ENCODE assay signal across 8 mouse cellular contexts in the genomic region with DNA sequence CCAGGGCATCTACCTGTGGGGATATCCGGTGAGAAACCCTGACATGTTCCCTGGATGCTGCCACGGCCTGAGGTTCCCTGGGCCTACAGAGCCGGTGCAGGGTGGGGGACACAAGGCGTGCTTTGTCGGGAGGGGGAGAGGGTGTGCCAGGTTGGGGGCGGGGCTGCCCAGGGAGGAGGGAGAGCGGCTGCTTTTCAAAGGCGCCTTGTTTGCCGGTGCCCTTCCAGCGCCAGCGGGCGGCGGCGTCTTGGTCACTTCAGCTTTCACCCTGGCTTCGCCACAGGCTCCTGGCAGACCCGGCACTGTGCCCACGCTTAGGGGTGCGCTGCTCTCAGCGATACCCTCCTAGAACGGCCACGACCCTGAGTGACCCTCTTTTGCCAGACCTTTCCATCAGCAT. TPM values are rescaled to one million over a fixed set of nuclear protein-coding genes. Genes with fewer than 3 reads are reported as not detected.
DNase-seq lines count a peak whose midpoint lies in the region; ATAC-seq lines count a peak whose summit lies in the region.

No protein-coding gene starts in this region.

- peaks cover 48% of the 10 kb centered on the region for H3K27me3 ChIP-seq in heart, embryonic 11.5 days (ENCODE audit: control insufficient read depth, insufficient read depth, low read length)
- H3K27me3 ChIP-seq in embryonic facial prominence, embryonic 14.5 days (replicated peaks; ENCODE audit: control insufficient read depth, insufficient read depth, low read length) = peaks cover 4% of the 10 kb centered on the region; the same call in 1 of the 2 replicates
- H3K27me3 ChIP-seq in midbrain, embryonic 11.5 days (ENCODE audit: control insufficient read depth, insufficient read depth, low read length) = no peaks in the 10 kb centered on the region

- H3K4me1 ChIP-seq in heart, embryonic 11.5 days (ENCODE audit: control insufficient read depth, insufficient read depth, low read length) = peaks cover 18% of the 10 kb centered on the region
- peaks cover 11% of the 10 kb centered on the region; the same call in 1 of the 2 replicates for H3K4me1 ChIP-seq in embryonic facial prominence, embryonic 14.5 days (ENCODE audit: control insufficient read depth, insufficient read depth, low read length)
- H3K4me1 ChIP-seq in midbrain, embryonic 11.5 days (ENCODE audit: control insufficient read depth, insufficient read depth, low read length) = peaks cover 28% of the 10 kb centered on the region

- 0 out of 2 replicates have a peak overlapping the region, but pooled peaks have one; percentile 10 for H3K9ac ChIP-seq in heart, embryonic 11.5 days (ENCODE audit: low read depth, low read length)
- peak overlapping the region; percentile 58; the same call in 1 of the 2 replicates for H3K9ac ChIP-seq in embryonic facial prominence, embryonic 14.5 days (ENCODE audit: low read depth, low read length)
- peak overlapping the region; percentile 36; the same call in 1 of the 2 replicates for H3K9ac ChIP-seq in midbrain, embryonic 11.5 days (ENCODE audit: low read length)

- H3K27ac ChIP-seq in heart, embryonic 11.5 days (ENCODE audit: low read depth, low read length) = no peak overlapping the region
- H3K27ac ChIP-seq in embryonic facial prominence, embryonic 14.5 days (replicated peaks; ENCODE audit: low read depth, low read length) = peak overlapping the region; percentile 44; the same call in 1 of the 2 replicates
- no peak overlapping the region for H3K27ac ChIP-seq in midbrain, embryonic 11.5 days (ENCODE audit: low read depth, low read length)

- 19% methylated on average over 21 of the region's 21 CpGs for WGBS in heart, embryonic 11.5 days (ENCODE audit: insufficient replicate concordance)
- WGBS in embryonic facial prominence, embryonic 14.5 days = 12% methylated on average over 11 of the region's 21 CpGs
- WGBS in midbrain, embryonic 11.5 days = 17% methylated on average over 20 of the region's 21 CpGs

- peak overlapping the region; percentile 11 for H3K4me3 ChIP-seq in heart, embryonic 11.5 days (ENCODE audit: low read depth, low read length)
- peak overlapping the region; percentile 32 for H3K4me3 ChIP-seq in embryonic facial prominence, embryonic 14.5 days (ENCODE audit: low read depth, low read length)
- H3K4me3 ChIP-seq in midbrain, embryonic 11.5 days (ENCODE audit: low read depth, low read length) = no peak overlapping the region

- DNase-seq in heart, adult 18-20 months = no peak
- peak; percentile 89 for DNase-seq in brain, adult 2 months (ENCODE audit: low read depth, low spot score)
- peak; percentile 61 for DNase-seq in embryonic facial prominence, embryonic 14.5 days (ENCODE audit: low spot score)
- DNase-seq in kidney, postnatal 14 days = peak; percentile 19
- peak; percentile 80 for DNase-seq in midbrain, embryonic 11.5 days (ENCODE audit: low spot score, missing footprints)
- DNase-seq in spleen, postnatal 4 days (ENCODE audit: low spot score in 2 of 2) = no peak

- H3K4me2 ChIP-seq in heart, embryonic 11.5 days = peak overlapping the region; percentile 56
- peak overlapping the region; percentile 44 for H3K4me2 ChIP-seq in embryonic facial prominence, embryonic 14.5 days (ENCODE audit: low read depth, low read length)
- H3K4me2 ChIP-seq in midbrain, embryonic 11.5 days = peak overlapping the region; percentile 24

- 0 out of 2 replicates have a peak, but pooled peaks have one; percentile 8 for ATAC-seq in heart, embryonic 11.5 days (replicated peaks; ENCODE audit: insufficient number of reproducible peaks, low FRiP score, low TSS enrichment)
- peak; percentile 39; the same call in 1 of the 2 replicates for ATAC-seq in embryonic facial prominence, embryonic 14.5 days (ENCODE audit: low read depth)
- peak; percentile 47; the same call in 1 of the 2 replicates for ATAC-seq in midbrain, embryonic 11.5 days (ENCODE audit: low FRiP score)
- ATAC-seq in megakaryocyte, adult 5-6 weeks (ENCODE audit: poor library complexity, severe bottlenecking) = no peak

- H3K9me3 ChIP-seq in heart, embryonic 11.5 days (replicated peaks; ENCODE audit: control insufficient read depth, low read length) = no peaks in the 10 kb centered on the region
- H3K9me3 ChIP-seq in embryonic facial prominence, embryonic 14.5 days (ENCODE audit: control insufficient read depth, low read length) = no peaks in the 10 kb centered on the region
- no peaks in the 10 kb centered on the region for H3K9me3 ChIP-seq in midbrain, embryonic 11.5 days (ENCODE audit: control insufficient read depth, low read length)

- H3K36me3 ChIP-seq in heart, embryonic 11.5 days (ENCODE audit: control insufficient read depth, insufficient read depth, low read length) = peaks cover 8% of the 10 kb centered on the region; the same call in 1 of the 2 replicates
- peaks cover 47% of the 10 kb centered on the region for H3K36me3 ChIP-seq in embryonic facial prominence, embryonic 14.5 days (ENCODE audit: control insufficient read depth, insufficient read depth, low read length)
- peaks cover 18% of the 10 kb centered on the region for H3K36me3 ChIP-seq in midbrain, embryonic 11.5 days (ENCODE audit: control insufficient read depth, insufficient read depth, low read length)

RNA-seq across cellular contexts. Expression of a gene that starts 0.8 kb away (rescaled TPM):
- 0.31 and 0.70 TPM in 2 replicates for polyA plus RNA-seq in heart, embryonic 11.5 days (2014; fragmentation: Nextera tagmentation; extraction: Ambion mirVana)
- total RNA-seq in heart, adult 18-20 months (2021) = 1 to 10 TPM in 1 of 2 experiments, under 1 TPM in 1; 0.55 to 1.7 TPM
- 53.9 and 64.3 TPM in 2 replicates for polyA plus RNA-seq in embryonic facial prominence, embryonic 14.5 days (2014; fragmentation: Nextera tagmentation; extraction: Ambion mirVana)
- 0.52 and 1.4 TPM in 2 replicates for polyA plus RNA-seq in midbrain, embryonic 11.5 days (2014; fragmentation: Nextera tagmentation; extraction: Ambion mirVana)
- total RNA-seq in megakaryocyte, adult 5-6 weeks (2015) = 0.36 and 0.87 TPM in 2 replicates
- 1.2 and 1.5 TPM in 2 replicates for total RNA-seq in megakaryocyte, adult 5-6 weeks (2017)

RNA-seq across cellular contexts. Expression of a gene that starts 6.8 kb away (rescaled TPM):
- 13.8 and 14.6 TPM in 2 replicates for polyA plus RNA-seq in heart, embryonic 11.5 days (2014; fragmentation: Nextera tagmentation; extraction: Ambion mirVana)
- total RNA-seq in heart, adult 18-20 months (2021) = 10 to 100 TPM; 42.3 to 45.4 TPM
- polyA plus RNA-seq in embryonic facial prominence, embryonic 14.5 days (2014; fragmentation: Nextera tagmentation; extraction: Ambion mirVana) = 26.0 and 29.2 TPM in 2 replicates
- 17.2 and 17.9 TPM in 2 replicates for polyA plus RNA-seq in midbrain, embryonic 11.5 days (2014; fragmentation: Nextera tagmentation; extraction: Ambion mirVana)
- 19.6 and 23.4 TPM in 2 replicates for total RNA-seq in megakaryocyte, adult 5-6 weeks (2015)
- total RNA-seq in megakaryocyte, adult 5-6 weeks (2017) = 23.7 and 27.2 TPM in 2 replicates

RNA-seq across cellular contexts. Expression of a gene that starts 7.0 kb away (rescaled TPM):
- polyA plus RNA-seq in heart, embryonic 11.5 days (2014; fragmentation: Nextera tagmentation; extraction: Ambion mirVana) = 61.4 and 67.2 TPM in 2 replicates
- total RNA-seq in heart, adult 18-20 months (2021) = 10 to 100 TPM; 66.3 to 67.0 TPM
- 118 and 125 TPM in 2 replicates for polyA plus RNA-seq in embryonic facial prominence, embryonic 14.5 days (2014; fragmentation: Nextera tagmentation; extraction: Ambion mirVana)
- polyA plus RNA-seq in midbrain, embryonic 11.5 days (2014; fragmentation: Nextera tagmentation; extraction: Ambion mirVana) = 85.1 and 97.4 TPM in 2 replicates
- 5.4 and 6.4 TPM in 2 replicates for total RNA-seq in megakaryocyte, adult 5-6 weeks (2015)
- 72.5 and 83.1 TPM in 2 replicates for total RNA-seq in megakaryocyte, adult 5-6 weeks (2017)

RNA-seq across cellular contexts. Expression of a gene that starts 10.6 kb away (rescaled TPM):
- 29.4 and 35.5 TPM in 2 replicates for polyA plus RNA-seq in heart, embryonic 11.5 days (2014; fragmentation: Nextera tagmentation; extraction: Ambion mirVana)
- total RNA-seq in heart, adult 18-20 months (2021) = 100 to 1,000 TPM; 131 to 137 TPM
- polyA plus RNA-seq in embryonic facial prominence, embryonic 14.5 days (2014; fragmentation: Nextera tagmentation; extraction: Ambion mirVana) = 41.3 and 46.1 TPM in 2 replicates
- polyA plus RNA-seq in midbrain, embryonic 11.5 days (2014; fragmentation: Nextera tagmentation; extraction: Ambion mirVana) = 95.4 and 99.0 TPM in 2 replicates
- 67.7 and 84.3 TPM in 2 replicates for total RNA-seq in megakaryocyte, adult 5-6 weeks (2015)
- 34.6 and 35.5 TPM in 2 replicates for total RNA-seq in megakaryocyte, adult 5-6 weeks (2017)

RNA-seq across cellular contexts. Expression of a gene that starts 14.0 kb away (rescaled TPM):
- 3.9 and 4.4 TPM in 2 replicates for polyA plus RNA-seq in heart, embryonic 11.5 days (2014; fragmentation: Nextera tagmentation; extraction: Ambion mirVana)
- 10 to 100 TPM; 13.2 to 16.9 TPM for total RNA-seq in heart, adult 18-20 months (2021)
- 6.0 and 7.2 TPM in 2 replicates for polyA plus RNA-seq in embryonic facial prominence, embryonic 14.5 days (2014; fragmentation: Nextera tagmentation; extraction: Ambion mirVana)
- polyA plus RNA-seq in midbrain, embryonic 11.5 days (2014; fragmentation: Nextera tagmentation; extraction: Ambion mirVana) = 5.5 and 7.1 TPM in 2 replicates
- 5.3 and 6.7 TPM in 2 replicates for total RNA-seq in megakaryocyte, adult 5-6 weeks (2015)
- total RNA-seq in megakaryocyte, adult 5-6 weeks (2017) = 7.9 and 9.6 TPM in 2 replicates

Comparison
In these comparisons a context has a peak if more than half of its experiments do, and no peak if none do; other contexts are left out.
1. DNase-seq: peak in brain, adult 2 months (single experiment), embryonic facial prominence, embryonic 14.5 days (single experiment), kidney, postnatal 14 days (single experiment) and midbrain, embryonic 11.5 days (single experiment); none in heart, adult 18-20 months (0 of 2) and spleen, postnatal 4 days (0 of 2).
2. RNA of a gene that starts 0.8 kb away (polyA plus RNA-seq): 53.9 to 64.3 TPM in embryonic facial prominence, embryonic 14.5 days; 0.52 to 1.4 TPM in midbrain, embryonic 11.5 days and 0.31 to 0.70 TPM in heart, embryonic 11.5 days; every median in the first group is over 10 times any median in the second.
3. Peak in every context shown above with its lines, with median percentiles within 50 percentile points of each other: H3K4me2 ChIP-seq and H3K9ac ChIP-seq.